In genomic region chr2:158174958-158175357, GRCm38 (mm10) we compare ENCODE assay signal across 13 mouse cellular contexts. TPM values are rescaled to one million over a fixed set of nuclear protein-coding genes. Genes with fewer than 3 reads are reported as not detected.
DNase-seq lines count a peak whose midpoint lies in the region; ATAC-seq and TF ChIP-seq lines count a peak whose summit lies in the region.
"Had no signal": no experiment of that assay in that cellular context is flagged by ENCODE, and none has a peak within 500 bp of the region (broad histone marks: within the 10 kb centered on the region; RNA-seq: fewer than 3 reads in every experiment).

No protein-coding gene starts in this region.

- peaks cover 6% of the 10 kb centered on the region; the same call in 1 of the 2 replicates for H3K4me1 ChIP-seq in lung, postnatal 0 days (ENCODE audit: insufficient read depth, low read depth, low read length)
- peaks cover 16% of the 10 kb centered on the region for H3K4me1 ChIP-seq in lung, adult 2 months (ENCODE audit: control insufficient read depth, insufficient read depth, low read length)
- peaks cover 18% of the 10 kb centered on the region for H3K4me1 ChIP-seq in limb, embryonic 10.5 days

- H3K27ac ChIP-seq in lung, postnatal 0 days (ENCODE audit: low read length) = peak overlapping the region; percentile 33
- no peak overlapping the region for H3K27ac ChIP-seq in limb, embryonic 10.5 days
- H3K27ac ChIP-seq: forebrain, embryonic 10.5 days; limb, embryonic 13.5 days had no signal

- DNase-seq in lung, postnatal 0 days (ENCODE audit: low spot score) = no peak
- DNase-seq in lung, adult 2 months = no peak
- no peak for DNase-seq in limb, embryonic 10.5 days (ENCODE audit: low spot score)
- DNase-seq in cerebellum, postnatal 36 days = no peak
- no peak for DNase-seq in right cerebral cortex, postnatal 25 days
- DNase-seq: gastrocnemius, postnatal 10 days; thymus, adult 2 months had no signal

- H3K4me3 ChIP-seq in lung, postnatal 0 days (ENCODE audit: low read depth, low read length) = no peak overlapping the region
- no peak overlapping the region for H3K4me3 ChIP-seq in lung, adult 2 months (replicated peaks; ENCODE audit: extremely low read depth, low read depth, low read length)
- H3K4me3 ChIP-seq in limb, embryonic 10.5 days = no peak overlapping the region
- H3K4me3 ChIP-seq: forebrain, embryonic 10.5 days; limb, embryonic 13.5 days had no signal

- no peaks in the 10 kb centered on the region for H3K36me3 ChIP-seq in lung, postnatal 0 days (ENCODE audit: insufficient read depth, low read length)
- H3K36me3 ChIP-seq in limb, embryonic 10.5 days = no peaks in the 10 kb centered on the region
- H3K36me3 ChIP-seq: forebrain, embryonic 10.5 days; limb, embryonic 13.5 days had no signal

- H3K27me3 ChIP-seq in lung, postnatal 0 days (replicated peaks; ENCODE audit: insufficient read depth, low read length) = no peaks in the 10 kb centered on the region
- 0 out of 2 replicates have a peak, but pooled peaks cover 5% of the 10 kb centered on the region for H3K27me3 ChIP-seq in limb, embryonic 10.5 days (ENCODE audit: low read depth, poor library complexity, severe bottlenecking)
- H3K27me3 ChIP-seq: limb, embryonic 13.5 days had no signal

- H3K9ac ChIP-seq in lung, postnatal 0 days (replicated peaks; ENCODE audit: low read depth) = no peak overlapping the region
- H3K9ac ChIP-seq: limb, embryonic 13.5 days had no signal

- no peak for TF ChIP-seq POLR2A in lung, adult 2 months (IDR thresholded peaks at IDR 0.05; ENCODE audit: borderline replicate concordance, extremely low read depth, low read depth, low read length)

- no peak for TF ChIP-seq EP300 in lung, postnatal 0 days (IDR thresholded peaks at IDR 0.05)

- 76% methylated on average over 15 of the region's 15 CpGs for WGBS in lung, postnatal 0 days
- 63% methylated on average over 15 of the region's 15 CpGs for WGBS in lung, adult 2 months
- 88% methylated on average over 15 of the region's 15 CpGs for WGBS in limb, embryonic 10.5 days

- TF ChIP-seq CTCF in lung, postnatal 0 days (IDR thresholded peaks at IDR 0.05) = no peak
- TF ChIP-seq CTCF in lung, adult 2 months (IDR thresholded peaks at IDR 0.05; ENCODE audit: insufficient read depth, low read length) = no peak

- H3K4me2 ChIP-seq in lung, postnatal 0 days (replicated peaks; ENCODE audit: low read depth, low read length) = no peak overlapping the region
- H3K4me2 ChIP-seq: limb, embryonic 13.5 days had no signal

- peak; percentile 36 for ATAC-seq in lung, postnatal 0 days
- peak; percentile 67 for ATAC-seq in activated CD4-positive, CD25-positive, alpha-beta regulatory T cell, adult 4 months
- peak; percentile 66 for ATAC-seq in inflammation-experienced regulatory T-cells, adult 6 months
- peak; percentile 12; the same call in 1 of the 2 replicates for ATAC-seq in megakaryocyte-erythroid progenitor cell, adult 5-6 weeks (replicated peaks; ENCODE audit: low FRiP score, low TSS enrichment, poor library complexity, severe bottlenecking)
- ATAC-seq: midbrain, embryonic 16.5 days had no signal

- H3K9me3 ChIP-seq in lung, postnatal 0 days (ENCODE audit: low read length) = no peaks in the 10 kb centered on the region
- no peaks in the 10 kb centered on the region for H3K9me3 ChIP-seq in limb, embryonic 10.5 days (replicated peaks)
- H3K9me3 ChIP-seq: forebrain, embryonic 10.5 days; limb, embryonic 13.5 days had no signal

RNA-seq across cellular contexts. Expression of gene Tgm2, which starts 28.7 kb away (rescaled TPM):
- polyA plus RNA-seq in lung, postnatal 0 days (2015; fragmentation: Nextera tagmentation; extraction: Ambion mirVana) = 97.0 TPM in 2 replicates
- polyA plus RNA-seq in lung, adult 2 months (2012; rRNA removed) = 285 and 297 TPM in 2 replicates
- 1 to 10 TPM; 2.1 to 5.4 TPM for polyA plus RNA-seq in activated CD4-positive, CD25-positive, alpha-beta regulatory T cell, adult 4 months (2017; shearing (Covaris generic))
- polyA plus RNA-seq in inflammation-experienced regulatory T-cells, adult 6 months (2017; shearing (Covaris generic)) = 1 to 10 TPM; 1.2 to 2.6 (median 2.1) TPM
- 10.2 and 19.6 TPM in 2 replicates for total RNA-seq in megakaryocyte-erythroid progenitor cell, adult 5-6 weeks (2014; fragmentation: Nextera tagmentation)
- total RNA-seq in megakaryocyte-erythroid progenitor cell, adult 5-6 weeks (2017) = 7.1 and 8.0 TPM in 2 replicates
- polyA plus RNA-seq in limb, embryonic 10.5 days (2016; fragmentation: Nextera tagmentation; extraction: Ambion mirVana) = 3.7 and 5.5 TPM in 2 replicates

RNA-seq across cellular contexts. Expression of gene D630003M21Rik, which starts 54.1 kb away (rescaled TPM):
- polyA plus RNA-seq in lung, postnatal 0 days (2015; fragmentation: Nextera tagmentation; extraction: Ambion mirVana) = 0.85 and 0.87 TPM in 2 replicates
- 1.9 and 2.0 TPM in 2 replicates for polyA plus RNA-seq in lung, adult 2 months (2012; rRNA removed)
- not detected for polyA plus RNA-seq in activated CD4-positive, CD25-positive, alpha-beta regulatory T cell, adult 4 months (2017; shearing (Covaris generic))
- not detected for polyA plus RNA-seq in inflammation-experienced regulatory T-cells, adult 6 months (2017; shearing (Covaris generic))
- total RNA-seq in megakaryocyte-erythroid progenitor cell, adult 5-6 weeks (2014; fragmentation: Nextera tagmentation) = not detected in 2 replicates
- not detected in 2 replicates for total RNA-seq in megakaryocyte-erythroid progenitor cell, adult 5-6 weeks (2017)
- 1.2 and 3.3 TPM in 2 replicates for polyA plus RNA-seq in limb, embryonic 10.5 days (2016; fragmentation: Nextera tagmentation; extraction: Ambion mirVana)

Comparison
In these comparisons a context has a peak if more than half of its experiments do, and no peak if none do; other contexts are left out.
1. ATAC-seq: peak in every context shown above with its lines; median percentile 67 in activated CD4-positive, CD25-positive, alpha-beta regulatory T cell, adult 4 months; 66 in inflammation-experienced regulatory T-cells, adult 6 months; 36 in lung, postnatal 0 days; 12 in megakaryocyte-erythroid progenitor cell, adult 5-6 weeks.
2. RNA of gene Tgm2, which starts 28.7 kb away (polyA plus RNA-seq): 285 to 297 TPM in lung, adult 2 months and 97.0 TPM in lung, postnatal 0 days; 2.1 to 5.4 TPM in activated CD4-positive, CD25-positive, alpha-beta regulatory T cell, adult 4 months, 3.7 to 5.5 TPM in limb, embryonic 10.5 days and 1.2 to 2.6 TPM in inflammation-experienced regulatory T-cells, adult 6 months; every median in the first group is over 10 times any median in the second.